Mouse (Mus musculus): Measurements from ENCODE around the gene 1700016D06Rik. TPM values are rescaled to one million over a fixed set of nuclear protein-coding genes. Genes with fewer than 3 reads are reported as not detected.

The 1700016D06Rik gene
- polyA plus RNA-seq, 1 experiment from 2014 or later = not detected

DNA sequence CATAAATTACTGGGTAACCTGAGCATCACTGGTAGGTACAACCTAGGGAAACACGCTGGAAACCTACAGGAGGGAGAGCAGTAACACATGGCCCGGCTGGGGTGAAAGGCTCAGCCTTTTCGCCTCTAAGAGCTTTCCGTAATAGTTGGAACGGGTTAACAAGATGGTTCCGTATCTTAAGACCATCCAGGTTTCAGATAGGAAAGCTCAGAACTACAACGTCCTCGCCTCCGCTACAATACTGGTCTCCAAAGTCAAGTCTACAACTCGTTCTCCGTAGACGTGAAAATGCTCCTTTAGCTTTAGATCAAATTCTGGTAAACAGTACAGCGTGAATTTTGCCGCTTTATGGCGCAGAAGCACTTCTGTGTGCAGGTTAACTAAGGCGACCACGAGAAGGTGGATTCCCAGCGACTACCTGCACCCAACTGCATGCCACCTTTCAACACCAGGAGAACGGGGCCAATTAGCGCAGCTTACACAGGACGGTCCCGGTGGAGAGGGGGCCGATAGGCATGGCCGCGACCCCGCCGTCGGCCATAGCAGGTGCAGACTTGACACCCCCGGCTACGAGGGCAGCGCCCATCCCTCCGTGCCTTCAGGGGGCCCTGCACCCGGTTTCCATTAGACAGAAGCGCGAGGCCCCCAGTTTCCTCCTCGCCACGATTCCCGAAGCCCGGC, 66.4 kb downstream of the 1700016D06Rik start:
- WGBS = under 1% methylated on average over 39 of the region's 39 CpGs

DNA sequence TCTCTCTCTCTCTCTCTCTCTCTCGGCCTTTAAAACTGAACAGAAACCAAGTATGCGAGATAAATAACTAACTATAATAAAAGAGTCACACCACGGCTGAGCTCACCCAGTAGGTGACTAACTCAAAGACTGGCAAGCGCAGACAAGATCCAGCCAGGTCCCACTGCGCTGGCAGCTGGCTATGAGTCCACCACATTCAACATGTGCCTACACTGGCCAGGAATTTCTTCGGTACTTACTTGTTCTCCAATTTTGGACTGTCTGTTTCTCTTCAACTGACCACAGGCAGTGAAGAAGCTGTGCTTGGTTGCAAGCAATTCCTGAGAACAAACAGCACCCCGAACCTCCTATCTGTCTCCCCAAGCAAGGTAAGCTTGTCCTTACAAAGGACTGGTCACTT, 67.4 kb downstream of the 1700016D06Rik start:
- Histone ChIP-seq H3K27me3 (ENCODE audit: control insufficient read depth, insufficient read depth, low read length) (no peaks in the 10 kb centered on the region), H3K4me2 (ENCODE audit: low read depth, low read length) (peak overlapping the region; percentile 93), H3K9ac (ENCODE audit: low read length) (peak overlapping the region; percentile 92), H3K4me1 (ENCODE audit: control insufficient read depth, insufficient read depth, low read length) (peaks cover 26% of the 10 kb centered on the region), H3K27ac (ENCODE audit: low read length) (no peak overlapping the region), H3K9me3 (replicated peaks; ENCODE audit: control insufficient read depth, low read length) (no peaks in the 10 kb centered on the region), H3K36me3 (ENCODE audit: control insufficient read depth, insufficient read depth, low read length) (peaks cover 14% of the 10 kb centered on the region), H3K4me3 (replicated peaks; ENCODE audit: low read length) (peak overlapping the region; percentile 96)
- WGBS = 42% methylated on average over 7 of the region's 7 CpGs
- ATAC-seq (ENCODE audit: insufficient read depth, low FRiP score) = no peak

More for the DNA sequence above, 66.4 kb downstream of the 1700016D06Rik start:
- Histone ChIP-seq H3K9ac (ENCODE audit: low read length) (peak overlapping the region; percentile 92), H3K4me3 (replicated peaks; ENCODE audit: low read length) (peak overlapping the region; percentile 96), H3K36me3 (ENCODE audit: control insufficient read depth, insufficient read depth, low read length) (peaks cover 14% of the 10 kb centered on the region), H3K4me1 (ENCODE audit: control insufficient read depth, insufficient read depth, low read length) (peaks cover 26% of the 10 kb centered on the region), H3K4me2 (ENCODE audit: low read depth, low read length) (peak overlapping the region; percentile 93), H3K9me3 (replicated peaks; ENCODE audit: control insufficient read depth, low read length) (no peaks in the 10 kb centered on the region), H3K27ac (ENCODE audit: low read length) (peak overlapping the region; percentile 99; the same call in 1 of the 2 replicates), H3K27me3 (ENCODE audit: control insufficient read depth, insufficient read depth, low read length) (no peaks in the 10 kb centered on the region)
- 0 out of 2 replicates have a peak, but pooled peaks have one; percentile 2 for ATAC-seq (ENCODE audit: insufficient read depth, low FRiP score)

DNA sequence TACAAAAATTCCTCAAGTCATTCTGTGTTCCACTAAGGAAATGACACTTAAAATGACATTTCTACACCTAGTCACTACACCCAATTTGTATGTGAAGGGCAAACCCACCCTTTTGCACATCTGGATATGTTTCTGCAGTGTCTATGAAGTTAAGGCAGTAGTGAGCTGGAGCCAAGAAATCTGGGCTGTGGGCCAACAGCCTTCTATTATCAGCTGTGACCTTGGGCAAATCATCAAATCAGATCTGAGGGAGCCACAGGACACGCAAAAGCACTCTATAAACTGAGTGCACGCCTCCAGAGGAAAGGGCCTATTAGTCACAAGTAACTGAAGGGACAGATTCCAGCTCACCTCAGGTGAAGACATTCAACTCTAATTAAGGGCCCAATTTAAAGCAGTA, 68.5 kb downstream of the 1700016D06Rik start:
- no peak overlapping the region for H3K9ac ChIP-seq (ENCODE audit: low read length)
- H3K4me2 ChIP-seq (ENCODE audit: low read depth, low read length) = 0 out of 2 replicates have a peak overlapping the region, but pooled peaks have one; percentile 93
- peaks cover 26% of the 10 kb centered on the region for H3K4me1 ChIP-seq (ENCODE audit: control insufficient read depth, insufficient read depth, low read length)
- no peak overlapping the region for H3K4me3 ChIP-seq (replicated peaks; ENCODE audit: low read length)
- no peaks in the 10 kb centered on the region for H3K9me3 ChIP-seq (replicated peaks; ENCODE audit: control insufficient read depth, low read length)
- H3K36me3 ChIP-seq (ENCODE audit: control insufficient read depth, insufficient read depth, low read length) = peaks cover 22% of the 10 kb centered on the region
- H3K27me3 ChIP-seq (ENCODE audit: control insufficient read depth, insufficient read depth, low read length) = no peaks in the 10 kb centered on the region
- ATAC-seq (ENCODE audit: insufficient read depth, low FRiP score) = no peak
- WGBS = 2% methylated on average over 2 of the region's 2 CpGs
- no peak overlapping the region for H3K27ac ChIP-seq (ENCODE audit: low read length)

GRCm38 (mm10) chr8:11629206-11629605, 71.7 kb downstream of the 1700016D06Rik start:
- Histone ChIP-seq H3K4me3 (replicated peaks; ENCODE audit: low read length) (no peak overlapping the region), H3K27ac (ENCODE audit: low read length) (no peak overlapping the region), H3K4me1 (ENCODE audit: control insufficient read depth, insufficient read depth, low read length) (peaks cover 26% of the 10 kb centered on the region), H3K27me3 (ENCODE audit: control insufficient read depth, insufficient read depth, low read length) (no peaks in the 10 kb centered on the region), H3K36me3 (ENCODE audit: control insufficient read depth, insufficient read depth, low read length) (peaks cover 26% of the 10 kb centered on the region), H3K9ac (ENCODE audit: low read length) (no peak overlapping the region), H3K4me2 (ENCODE audit: low read depth, low read length) (no peak overlapping the region), H3K9me3 (replicated peaks; ENCODE audit: control insufficient read depth, low read length) (no peaks in the 10 kb centered on the region)
- ATAC-seq (ENCODE audit: insufficient read depth, low FRiP score) = no peak
- 77% methylated on average over 5 of the region's 5 CpGs for WGBS

GRCm38 (mm10) chr8:11628506-11629132, 72.2 kb downstream of the 1700016D06Rik start:
- Histone ChIP-seq H3K4me3 (replicated peaks; ENCODE audit: low read length) (no peak overlapping the region), H3K4me2 (ENCODE audit: low read depth, low read length) (no peak overlapping the region), H3K9me3 (replicated peaks; ENCODE audit: control insufficient read depth, low read length) (no peaks in the 10 kb centered on the region), H3K27me3 (ENCODE audit: control insufficient read depth, insufficient read depth, low read length) (no peaks in the 10 kb centered on the region), H3K36me3 (ENCODE audit: control insufficient read depth, insufficient read depth, low read length) (peaks cover 26% of the 10 kb centered on the region), H3K4me1 (ENCODE audit: control insufficient read depth, insufficient read depth, low read length) (peaks cover 20% of the 10 kb centered on the region), H3K27ac (ENCODE audit: low read length) (no peak overlapping the region), H3K9ac (ENCODE audit: low read length) (no peak overlapping the region)
- 77% methylated on average over 7 of the region's 7 CpGs for WGBS
- no peak for ATAC-seq (ENCODE audit: insufficient read depth, low FRiP score)

DNA sequence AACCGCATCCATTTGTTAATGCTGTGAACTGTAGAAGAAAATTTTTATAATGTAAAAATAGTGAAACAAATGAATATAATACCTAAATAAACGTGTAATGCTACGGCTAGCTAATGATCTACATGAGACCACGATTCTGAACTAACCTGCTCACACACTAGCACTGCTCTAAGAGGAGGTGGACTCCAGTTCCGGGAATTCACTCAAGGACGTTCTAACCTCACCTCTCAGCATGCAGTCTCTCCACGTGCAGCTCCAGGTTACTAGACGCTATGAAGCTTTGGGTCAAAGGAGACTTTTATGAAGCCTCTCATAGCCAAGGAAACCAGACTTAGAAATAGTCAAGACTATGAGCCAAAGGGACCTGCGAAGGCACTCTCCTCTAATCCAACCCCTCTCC, 73.1 kb downstream of the 1700016D06Rik start:
- no peak overlapping the region for H3K4me3 ChIP-seq (replicated peaks; ENCODE audit: low read length)
- 82% methylated on average over 9 of the region's 9 CpGs for WGBS
- H3K36me3 ChIP-seq (ENCODE audit: control insufficient read depth, insufficient read depth, low read length) = peaks cover 26% of the 10 kb centered on the region
- no peak overlapping the region for H3K27ac ChIP-seq (ENCODE audit: low read length)
- H3K4me1 ChIP-seq (ENCODE audit: control insufficient read depth, insufficient read depth, low read length) = peaks cover 11% of the 10 kb centered on the region
- no peaks in the 10 kb centered on the region for H3K9me3 ChIP-seq (replicated peaks; ENCODE audit: control insufficient read depth, low read length)
- no peak for ATAC-seq (ENCODE audit: insufficient read depth, low FRiP score)
- no peaks in the 10 kb centered on the region for H3K27me3 ChIP-seq (ENCODE audit: control insufficient read depth, insufficient read depth, low read length)
- no peak overlapping the region for H3K9ac ChIP-seq (ENCODE audit: low read length)
- no peak overlapping the region for H3K4me2 ChIP-seq (ENCODE audit: low read depth, low read length)

GRCm38 (mm10) chr8:11625084-11625483, 75.8 kb downstream of the 1700016D06Rik start:
- H3K27me3 ChIP-seq (ENCODE audit: control insufficient read depth, insufficient read depth, low read length) = no peaks in the 10 kb centered on the region
- 67% methylated on average over 4 of the region's 4 CpGs for WGBS
- 0 out of 2 replicates have a peak, but pooled peaks cover 2% of the 10 kb centered on the region for H3K4me1 ChIP-seq (ENCODE audit: control insufficient read depth, insufficient read depth, low read length)
- ATAC-seq (ENCODE audit: insufficient read depth, low FRiP score) = no peak
- H3K36me3 ChIP-seq (ENCODE audit: control insufficient read depth, insufficient read depth, low read length) = peaks cover 12% of the 10 kb centered on the region
- no peak overlapping the region for H3K4me3 ChIP-seq (replicated peaks; ENCODE audit: low read length)
- no peaks in the 10 kb centered on the region for H3K9me3 ChIP-seq (replicated peaks; ENCODE audit: control insufficient read depth, low read length)
- H3K9ac ChIP-seq (ENCODE audit: low read length) = no peak overlapping the region
- no peak overlapping the region for H3K27ac ChIP-seq (ENCODE audit: low read length)
- no peak overlapping the region for H3K4me2 ChIP-seq (ENCODE audit: low read depth, low read length)

DNA sequence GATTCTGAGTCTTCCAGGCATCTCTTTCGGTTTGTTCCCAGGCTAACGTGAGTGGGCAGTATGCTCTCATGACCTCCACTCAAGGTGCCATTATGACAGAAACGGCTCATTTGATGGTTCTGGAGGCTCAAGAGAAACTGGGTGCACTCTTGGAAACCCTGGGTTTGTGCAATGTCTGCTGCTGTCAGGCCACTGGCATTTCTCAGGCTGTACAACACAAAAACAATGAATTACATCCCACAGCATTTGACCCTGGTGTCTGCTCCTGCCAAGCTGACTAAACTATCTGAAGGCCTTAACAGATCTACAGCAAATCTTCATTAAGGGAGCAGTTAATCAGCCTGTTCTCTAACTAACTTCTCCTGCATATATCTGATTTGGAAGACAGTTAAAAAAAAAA, 81.8 kb downstream of the 1700016D06Rik start:
- H3K4me3 ChIP-seq (replicated peaks; ENCODE audit: low read length) = no peak overlapping the region
- no peak overlapping the region for H3K4me2 ChIP-seq (ENCODE audit: low read depth, low read length)
- peaks cover 17% of the 10 kb centered on the region for H3K36me3 ChIP-seq (ENCODE audit: control insufficient read depth, insufficient read depth, low read length)
- H3K27me3 ChIP-seq (ENCODE audit: control insufficient read depth, insufficient read depth, low read length) = no peaks in the 10 kb centered on the region
- no peak overlapping the region for H3K9ac ChIP-seq (ENCODE audit: low read length)
- no peaks in the 10 kb centered on the region for H3K4me1 ChIP-seq (ENCODE audit: control insufficient read depth, insufficient read depth, low read length)
- no peak for ATAC-seq (ENCODE audit: insufficient read depth, low FRiP score)
- 91% methylated on average over 3 of the region's 3 CpGs for WGBS
- no peak overlapping the region for H3K27ac ChIP-seq (ENCODE audit: low read length)
- no peaks in the 10 kb centered on the region for H3K9me3 ChIP-seq (replicated peaks; ENCODE audit: control insufficient read depth, low read length)

- Histone ChIP-seq H3K4me3 (replicated peaks; ENCODE audit: low read length) (no peak overlapping the region), H3K36me3 (ENCODE audit: control insufficient read depth, insufficient read depth, low read length) (peaks cover 20% of the 10 kb centered on the region), H3K4me1 (ENCODE audit: control insufficient read depth, insufficient read depth, low read length) (no peaks in the 10 kb centered on the region), H3K4me2 (ENCODE audit: low read depth, low read length) (no peak overlapping the region), H3K9me3 (replicated peaks; ENCODE audit: control insufficient read depth, low read length) (no peaks in the 10 kb centered on the region), H3K27ac (ENCODE audit: low read length) (no peak overlapping the region), H3K27me3 (ENCODE audit: control insufficient read depth, insufficient read depth, low read length) (no peaks in the 10 kb centered on the region), H3K9ac (ENCODE audit: low read length) (no peak overlapping the region)
- ATAC-seq (ENCODE audit: insufficient read depth, low FRiP score) = no peak
- WGBS = 73% methylated on average over 2 of the region's 2 CpGs
Observed at GRCm38 (mm10) chr8:11618063-11618462, 82.8 kb downstream of the 1700016D06Rik start.

Data from stomach, embryonic 16.5 days (tissue).